Mouse (Mus musculus): Measurements from ENCODE around the gene Phb2. TPM values are rescaled to one million over a fixed set of nuclear protein-coding genes. Genes with fewer than 3 reads are reported as not detected.

The Phb2 gene
- 30.3 TPM for polyA plus RNA-seq (2014; fragmentation: Illumina TruSeq; extraction: RNeasy Lipid Tissue Mini Kit (QIAGEN cat#74804); ENCODE audit: low read depth, low replicate concordance)

DNA sequence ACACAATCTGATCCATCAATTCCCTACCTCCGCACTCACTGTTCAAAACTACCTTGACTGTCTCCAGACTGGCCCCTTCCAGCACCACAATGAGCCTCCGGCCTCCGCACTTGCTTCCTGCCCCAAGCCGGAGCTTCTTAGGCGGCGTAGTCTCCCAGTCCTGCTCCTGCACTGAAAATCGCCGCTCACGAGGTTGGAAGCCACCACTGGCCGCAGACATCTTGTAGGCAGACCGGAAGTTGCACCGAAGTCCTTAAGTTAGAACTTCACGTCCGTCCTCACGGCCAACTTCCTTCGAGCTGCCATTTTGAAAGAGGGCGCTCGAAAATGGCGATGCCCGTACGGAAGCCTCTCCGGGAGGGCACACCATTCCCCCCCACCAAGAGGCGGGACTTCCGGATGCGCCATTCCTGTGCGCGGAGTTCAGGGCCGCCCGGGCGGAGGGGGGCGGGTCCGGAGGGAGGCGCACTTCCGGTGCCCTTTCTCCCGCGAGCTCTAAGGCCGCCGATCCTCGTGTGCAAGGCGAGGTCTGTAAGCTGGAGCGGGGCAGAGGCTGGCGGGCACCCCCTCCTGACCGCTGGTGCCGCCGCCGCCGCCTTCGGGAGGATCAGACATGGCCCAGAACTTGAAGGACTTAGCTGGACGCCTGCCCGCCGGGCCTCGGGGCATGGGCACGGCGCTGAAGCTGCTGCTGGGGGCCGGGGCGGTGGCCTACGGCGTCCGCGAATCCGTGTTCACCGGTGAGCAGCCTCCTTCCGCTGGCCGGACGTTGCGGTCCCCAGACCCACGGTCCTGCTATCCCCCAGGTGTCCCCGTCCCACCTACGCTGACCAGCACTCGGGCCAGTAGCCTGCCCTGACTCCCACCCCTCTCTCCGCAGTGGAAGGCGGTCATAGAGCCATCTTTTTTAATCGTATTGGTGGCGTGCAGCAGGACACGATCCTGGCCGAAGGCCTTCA is at the start of gene Phb2, which contains the start of gene Emg1:
Gene Phb2 (plus strand): TSS at position 513 of the 959 bp plus-strand sequence.
Gene Emg1 (minus strand): TSS at position 355 of the 959 bp plus-strand sequence.

GRCm38 (mm10) chr6:124662477-124663423 is 49.4 kb upstream of the Phb2 start, which contains the start of gene Lpcat3:
TSS of gene Lpcat3 (plus strand) at chr6:124663027.

DNA sequence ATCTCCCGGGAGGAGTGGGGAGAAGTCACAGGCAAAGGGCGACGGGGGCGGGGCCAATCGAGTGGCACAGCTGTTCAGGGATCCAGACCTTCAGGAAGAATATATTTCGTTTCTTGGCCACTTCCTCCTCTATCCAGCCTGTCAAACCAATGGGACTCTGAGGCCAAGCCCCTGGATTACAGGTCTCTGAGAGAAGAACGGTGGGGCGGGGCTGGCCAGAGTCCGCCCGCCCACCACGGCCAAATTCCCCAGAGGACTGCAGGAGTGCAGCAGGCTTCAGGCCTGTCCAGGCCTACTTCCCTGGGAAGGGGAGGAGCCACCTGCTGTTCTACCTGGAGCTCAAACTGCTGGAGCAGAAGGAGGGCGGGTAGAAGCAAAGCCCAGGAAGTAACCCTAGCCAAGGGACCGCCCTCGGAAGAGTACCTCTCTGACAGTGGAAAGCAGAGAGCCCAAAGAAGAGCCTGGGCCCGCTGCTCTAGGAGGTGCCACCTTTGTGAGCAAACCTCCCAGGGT is 26.4 kb downstream of the Phb2 start, which contains the start of gene Ptpn6:
Gene Ptpn6 (minus strand): TSS at position 204 of the 513 bp plus-strand sequence.

DNA sequence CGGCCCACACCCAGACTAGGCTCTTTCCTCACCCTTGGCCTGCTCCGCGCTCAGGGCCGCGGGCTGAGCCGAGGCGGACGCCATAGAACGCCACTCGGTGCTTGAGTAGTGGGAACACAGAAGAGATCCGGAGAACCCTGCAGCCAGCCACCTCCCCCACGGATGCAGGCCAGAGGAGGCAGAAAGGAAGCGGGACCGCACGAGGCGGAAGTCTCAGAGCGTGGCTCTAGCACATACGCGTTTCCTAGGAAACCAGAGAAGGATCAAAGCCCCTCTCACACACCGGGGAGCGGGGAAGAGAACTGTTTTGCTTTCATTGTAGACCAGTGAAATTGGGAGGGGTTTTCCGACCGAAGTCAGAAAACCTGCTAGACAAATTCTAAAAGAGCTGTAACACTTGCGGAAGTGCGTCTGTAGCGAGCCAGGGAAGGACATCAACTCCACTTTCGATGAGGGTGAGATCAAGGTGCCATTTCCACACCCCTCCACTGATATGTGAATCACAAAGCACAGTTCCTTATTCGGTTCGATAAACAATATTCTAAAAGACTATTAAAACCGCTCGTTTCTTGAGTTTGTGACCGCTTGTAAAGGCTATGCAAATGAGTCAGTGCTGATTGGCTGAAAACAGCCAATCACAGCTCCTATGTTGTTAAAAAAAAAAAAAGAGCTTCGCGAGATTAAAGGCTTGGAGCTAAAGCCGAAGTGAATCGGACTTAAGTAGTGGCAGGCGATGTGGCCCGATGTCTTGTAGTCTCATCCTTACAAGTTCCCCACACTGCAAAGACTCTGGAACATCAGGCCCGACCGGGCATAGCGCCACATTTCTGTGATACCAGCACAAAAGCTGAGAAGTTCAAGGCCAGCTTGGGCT is 29.0 kb downstream of the Phb2 start, which contains the start of gene Grcc10:
Gene Grcc10 (minus strand): TSS at position 487 of the 874 bp plus-strand sequence.

GRCm38 (mm10) chr6:124755831-124756595 is 43.9 kb downstream of the Phb2 start, which contains the start of the genes Gm45234 and Atn1:
TSS of gene Gm45234 (minus strand) at chr6:124756021.
TSS of gene Atn1 (minus strand) at chr6:124756524.

Other genes starting within 250 kb of the Phb2 start
- not detected for gene Clstn3, start 247.5 kb upstream of the Phb2 start, polyA plus RNA-seq (2014; fragmentation: Illumina TruSeq; extraction: RNeasy Lipid Tissue Mini Kit (QIAGEN cat#74804); ENCODE audit: low read depth, low replicate concordance)
- 1.1 TPM for gene C1rl, start 219.2 kb upstream of the Phb2 start, polyA plus RNA-seq (2014; fragmentation: Illumina TruSeq; extraction: RNeasy Lipid Tissue Mini Kit (QIAGEN cat#74804); ENCODE audit: low read depth, low replicate concordance)
- 11.3 TPM for gene C1ra, start 199.9 kb upstream of the Phb2 start, polyA plus RNA-seq (2014; fragmentation: Illumina TruSeq; extraction: RNeasy Lipid Tissue Mini Kit (QIAGEN cat#74804); ENCODE audit: low read depth, low replicate concordance)
- 103 TPM for gene C1s1, start 170.0 kb upstream of the Phb2 start, polyA plus RNA-seq (2014; fragmentation: Illumina TruSeq; extraction: RNeasy Lipid Tissue Mini Kit (QIAGEN cat#74804); ENCODE audit: low read depth, low replicate concordance)
- gene C1rb, start 142.0 kb upstream of the Phb2 start, polyA plus RNA-seq (2014; fragmentation: Illumina TruSeq; extraction: RNeasy Lipid Tissue Mini Kit (QIAGEN cat#74804); ENCODE audit: low read depth, low replicate concordance) = not detected
- gene C1s2, start 76.3 kb upstream of the Phb2 start, polyA plus RNA-seq (2014; fragmentation: Illumina TruSeq; extraction: RNeasy Lipid Tissue Mini Kit (QIAGEN cat#74804); ENCODE audit: low read depth, low replicate concordance) = 0.16 TPM
- 44.6 TPM for gene Lpcat3, start 49.3 kb upstream of the Phb2 start, polyA plus RNA-seq (2014; fragmentation: Illumina TruSeq; extraction: RNeasy Lipid Tissue Mini Kit (QIAGEN cat#74804); ENCODE audit: low read depth, low replicate concordance)
- gene Emg1, start 158 bp upstream of the Phb2 start, polyA plus RNA-seq (2014; fragmentation: Illumina TruSeq; extraction: RNeasy Lipid Tissue Mini Kit (QIAGEN cat#74804); ENCODE audit: low read depth, low replicate concordance) = 14.0 TPM
- 1.9 TPM for gene Ptpn6, start 26.4 kb downstream of the Phb2 start, polyA plus RNA-seq (2014; fragmentation: Illumina TruSeq; extraction: RNeasy Lipid Tissue Mini Kit (QIAGEN cat#74804); ENCODE audit: low read depth, low replicate concordance)
- 3.7 TPM for gene Grcc10, start 29.0 kb downstream of the Phb2 start, polyA plus RNA-seq (2014; fragmentation: Illumina TruSeq; extraction: RNeasy Lipid Tissue Mini Kit (QIAGEN cat#74804); ENCODE audit: low read depth, low replicate concordance)
- not detected for gene Gm45234, start 43.7 kb downstream of the Phb2 start, polyA plus RNA-seq (2014; fragmentation: Illumina TruSeq; extraction: RNeasy Lipid Tissue Mini Kit (QIAGEN cat#74804); ENCODE audit: low read depth, low replicate concordance)
- 0.63 TPM for gene Atn1, start 44.2 kb downstream of the Phb2 start, polyA plus RNA-seq (2014; fragmentation: Illumina TruSeq; extraction: RNeasy Lipid Tissue Mini Kit (QIAGEN cat#74804); ENCODE audit: low read depth, low replicate concordance)
- gene Eno2, start 57.3 kb downstream of the Phb2 start, polyA plus RNA-seq (2014; fragmentation: Illumina TruSeq; extraction: RNeasy Lipid Tissue Mini Kit (QIAGEN cat#74804); ENCODE audit: low read depth, low replicate concordance) = 1.9 TPM
- gene Lrrc23, start 67.4 kb downstream of the Phb2 start, polyA plus RNA-seq (2014; fragmentation: Illumina TruSeq; extraction: RNeasy Lipid Tissue Mini Kit (QIAGEN cat#74804); ENCODE audit: low read depth, low replicate concordance) = 0.32 TPM
- gene Spsb2, start 96.3 kb downstream of the Phb2 start, polyA plus RNA-seq (2014; fragmentation: Illumina TruSeq; extraction: RNeasy Lipid Tissue Mini Kit (QIAGEN cat#74804); ENCODE audit: low read depth, low replicate concordance) = not detected
- gene Tpi1, start 102.0 kb downstream of the Phb2 start, polyA plus RNA-seq (2014; fragmentation: Illumina TruSeq; extraction: RNeasy Lipid Tissue Mini Kit (QIAGEN cat#74804); ENCODE audit: low read depth, low replicate concordance) = 30.7 TPM
- 25.3 TPM for gene Usp5, start 117.1 kb downstream of the Phb2 start, polyA plus RNA-seq (2014; fragmentation: Illumina TruSeq; extraction: RNeasy Lipid Tissue Mini Kit (QIAGEN cat#74804); ENCODE audit: low read depth, low replicate concordance)
- 3.8 TPM for gene Cdca3, start 117.2 kb downstream of the Phb2 start, polyA plus RNA-seq (2014; fragmentation: Illumina TruSeq; extraction: RNeasy Lipid Tissue Mini Kit (QIAGEN cat#74804); ENCODE audit: low read depth, low replicate concordance)
- gene Gnb3, start 127.9 kb downstream of the Phb2 start, polyA plus RNA-seq (2014; fragmentation: Illumina TruSeq; extraction: RNeasy Lipid Tissue Mini Kit (QIAGEN cat#74804); ENCODE audit: low read depth, low replicate concordance) = not detected
- gene P3h3, start 145.4 kb downstream of the Phb2 start, polyA plus RNA-seq (2014; fragmentation: Illumina TruSeq; extraction: RNeasy Lipid Tissue Mini Kit (QIAGEN cat#74804); ENCODE audit: low read depth, low replicate concordance) = 0.60 TPM
- not detected for gene Gpr162, start 151.6 kb downstream of the Phb2 start, polyA plus RNA-seq (2014; fragmentation: Illumina TruSeq; extraction: RNeasy Lipid Tissue Mini Kit (QIAGEN cat#74804); ENCODE audit: low read depth, low replicate concordance)
- gene Cd4, start 175.9 kb downstream of the Phb2 start, polyA plus RNA-seq (2014; fragmentation: Illumina TruSeq; extraction: RNeasy Lipid Tissue Mini Kit (QIAGEN cat#74804); ENCODE audit: low read depth, low replicate concordance) = 2.6 TPM
- gene Lag3, start 199.4 kb downstream of the Phb2 start, polyA plus RNA-seq (2014; fragmentation: Illumina TruSeq; extraction: RNeasy Lipid Tissue Mini Kit (QIAGEN cat#74804); ENCODE audit: low read depth, low replicate concordance) = not detected
- gene Ptms, start 207.8 kb downstream of the Phb2 start, polyA plus RNA-seq (2014; fragmentation: Illumina TruSeq; extraction: RNeasy Lipid Tissue Mini Kit (QIAGEN cat#74804); ENCODE audit: low read depth, low replicate concordance) = 183 TPM
- 11.7 TPM for gene Mlf2, start 219.1 kb downstream of the Phb2 start, polyA plus RNA-seq (2014; fragmentation: Illumina TruSeq; extraction: RNeasy Lipid Tissue Mini Kit (QIAGEN cat#74804); ENCODE audit: low read depth, low replicate concordance)

Data from sigmoid colon, adult 10 weeks (tissue).